Mouse (Mus musculus) E14TG2a.4 (cell line): ENCODE measurements around the gene Slc37a2.

Experiments used
- H3K27me3 ChIP-seq: 2 replicates; pipeline ENCODE4 v1.6.1; 2014; ENCODE audit warnings: low read length, control low read depth; ENCODE audit not compliant: insufficient read depth
- H3K36me3 ChIP-seq: 2 replicates; pipeline ENCODE4 v1.6.1; 2014; ENCODE audit warnings: low read length, control low read depth; ENCODE audit not compliant: insufficient read depth
- H3K4me1 ChIP-seq: replicated peaks from 2 replicates; pipeline ENCODE4 v1.6.1; 2014; ENCODE audit warnings: low read depth, low read length, control low read depth
- H3K4me3 ChIP-seq: replicated peaks from 2 replicates; pipeline ENCODE4 v1.5.1; 2014; ENCODE audit warnings: mild to moderate bottlenecking, low read length
- H3K9me3 ChIP-seq: 2 replicates; pipeline ENCODE4 v1.6.1; 2014; ENCODE audit warnings: low read length, control low read depth
- CTCF ChIP-seq: conservative IDR thresholded peaks from 2 replicates; pipeline ENCODE4 v1.5.1; 2014; ENCODE audit warnings: low read length
- NANOG ChIP-seq: IDR thresholded peaks from 2 replicates; pipeline ENCODE4 v1.6.1; 2014; ENCODE audit warnings: borderline replicate concordance, low read length, mixed read lengths
- POU5F1 ChIP-seq: IDR thresholded peaks from 2 replicates; pipeline ENCODE4 v1.6.1; 2014; ENCODE audit warnings: low read length, borderline replicate concordance

The Slc37a2 gene

DNA sequence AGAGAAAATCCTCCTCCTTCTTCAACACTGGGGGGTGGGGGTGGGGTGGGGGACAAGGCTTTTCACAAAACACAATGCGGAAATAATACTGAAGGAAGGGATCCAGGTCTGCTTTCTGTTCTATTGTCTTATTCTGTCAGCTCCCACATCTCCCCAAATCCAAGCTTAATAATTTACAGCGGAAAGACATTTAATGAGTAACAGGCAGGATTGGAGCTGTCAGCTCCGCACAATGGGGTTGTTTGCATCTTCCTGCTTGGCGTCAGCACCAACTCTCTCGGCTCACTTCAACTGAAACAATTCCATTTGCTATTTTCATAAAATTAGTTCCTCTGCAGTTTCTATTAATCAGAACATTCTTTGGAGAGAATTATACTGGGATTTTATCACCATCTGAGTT lies 51.7 kb downstream of the Slc37a2 start:
- no peak overlapping the region for H3K4me3 ChIP-seq
- no peaks in the 10 kb centered on the region for H3K36me3 ChIP-seq
- H3K27me3 ChIP-seq = no peaks in the 10 kb centered on the region
- peaks cover 15% of the 10 kb centered on the region for H3K4me1 ChIP-seq
- TF ChIP-seq CTCF = no peak
- TF ChIP-seq POU5F1 = no peak
- TF ChIP-seq NANOG = no peak
- no peaks in the 10 kb centered on the region for H3K9me3 ChIP-seq

DNA sequence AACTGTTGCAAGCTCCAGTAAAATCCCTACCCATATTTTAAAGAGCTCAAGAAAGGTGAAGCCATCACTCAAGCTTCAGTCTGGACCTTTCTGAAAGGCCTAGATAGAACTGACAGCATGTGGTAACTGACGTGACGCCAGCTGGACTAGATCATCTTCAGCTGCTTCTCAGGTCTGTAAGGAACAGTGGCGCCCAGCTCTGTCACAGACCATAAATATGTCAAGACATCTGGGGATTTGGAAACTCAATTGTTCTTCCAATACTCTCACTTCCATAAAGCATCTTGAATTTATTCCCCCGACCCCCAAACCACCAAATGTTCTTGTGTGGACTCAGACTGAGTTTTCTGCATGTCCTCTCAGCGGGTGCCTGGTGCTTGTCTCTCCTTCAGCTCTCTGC lies 55.1 kb downstream of the Slc37a2 start:
- TF ChIP-seq CTCF = no peak
- TF ChIP-seq NANOG = no peak
- no peak for TF ChIP-seq POU5F1
- no peaks in the 10 kb centered on the region for H3K4me1 ChIP-seq
- H3K4me3 ChIP-seq = no peak overlapping the region
- H3K36me3 ChIP-seq = no peaks in the 10 kb centered on the region
- no peaks in the 10 kb centered on the region for H3K27me3 ChIP-seq
- no peaks in the 10 kb centered on the region for H3K9me3 ChIP-seq

DNA sequence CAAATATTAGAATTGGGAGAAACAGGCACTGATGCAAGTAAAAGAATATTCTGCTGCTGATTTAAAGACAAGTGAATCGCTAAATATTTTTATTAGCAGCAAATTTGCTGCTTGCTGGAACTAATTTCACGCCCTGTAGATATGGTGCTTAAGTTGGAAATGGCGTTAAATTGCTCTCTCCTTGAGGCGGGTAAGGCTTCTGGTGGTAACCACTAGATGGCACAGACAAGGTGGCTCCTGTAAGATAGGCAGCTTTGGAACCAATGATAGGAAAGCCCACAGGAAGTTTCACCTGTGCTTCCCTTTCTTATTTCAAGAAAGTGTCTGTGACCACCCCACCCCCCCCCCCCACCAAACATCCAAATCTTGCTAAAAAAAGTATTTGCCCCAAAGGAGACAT lies 58.5 kb downstream of the Slc37a2 start:
- TF ChIP-seq NANOG (no peak), POU5F1 (no peak), CTCF (no peak)

DNA sequence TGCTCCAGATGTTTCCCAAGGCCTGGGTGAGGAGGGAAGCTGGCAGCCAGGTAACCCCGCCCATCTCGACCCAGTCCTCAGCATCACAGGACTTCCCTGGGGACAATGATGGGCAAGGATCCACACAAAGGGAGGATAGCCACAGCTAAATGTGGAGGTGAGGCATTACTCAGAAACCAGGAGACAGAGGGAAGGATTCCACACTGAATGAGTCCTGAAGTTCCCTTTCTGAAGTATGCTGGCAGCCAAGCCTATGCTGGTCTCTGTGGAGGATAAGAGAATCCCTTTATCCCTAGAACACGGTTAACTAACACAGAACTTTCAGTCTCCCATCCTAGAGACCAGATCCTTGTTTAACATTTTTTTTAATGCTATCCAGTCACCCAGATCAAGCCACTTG lies 67.5 kb downstream of the Slc37a2 start:
- Histone ChIP-seq H3K4me3 (no peak overlapping the region), H3K27me3 (no peaks in the 10 kb centered on the region), H3K9me3 (no peaks in the 10 kb centered on the region), H3K36me3 (no peaks in the 10 kb centered on the region), H3K4me1 (no peaks in the 10 kb centered on the region)
- TF ChIP-seq CTCF (no peak), POU5F1 (no peak), NANOG (no peak)

More for the DNA sequence above, 58.5 kb downstream of the Slc37a2 start:
- Histone ChIP-seq H3K9me3 (no peaks in the 10 kb centered on the region), H3K4me3 (no peak overlapping the region), H3K4me1 (no peaks in the 10 kb centered on the region), H3K27me3 (0 out of 2 replicates have a peak, but pooled peaks cover 3% of the 10 kb centered on the region), H3K36me3 (no peaks in the 10 kb centered on the region)

DNA sequence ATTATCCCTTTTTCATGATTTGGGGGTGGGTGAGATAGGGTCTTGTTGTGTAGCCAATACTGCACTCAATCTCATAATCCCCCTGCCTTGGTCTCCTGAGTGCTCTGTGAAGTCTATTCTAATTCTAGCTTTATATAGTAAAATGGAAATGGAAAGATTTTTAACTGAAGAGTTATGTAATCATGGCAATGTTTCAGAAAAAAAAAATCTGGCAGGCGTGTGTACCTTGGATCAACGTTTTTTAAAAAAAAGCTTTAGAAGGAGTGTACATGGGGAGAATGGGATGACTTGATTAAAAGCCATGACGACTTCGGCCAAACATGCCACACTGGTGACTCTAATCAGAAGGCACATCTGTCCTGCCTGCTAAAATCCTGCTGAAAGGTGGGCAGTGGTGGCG lies 68.1 kb downstream of the Slc37a2 start:
- Histone ChIP-seq H3K4me3 (no peak overlapping the region), H3K4me1 (no peaks in the 10 kb centered on the region), H3K9me3 (no peaks in the 10 kb centered on the region), H3K36me3 (no peaks in the 10 kb centered on the region), H3K27me3 (no peaks in the 10 kb centered on the region)
- TF ChIP-seq POU5F1 (no peak), CTCF (no peak), NANOG (no peak)

DNA sequence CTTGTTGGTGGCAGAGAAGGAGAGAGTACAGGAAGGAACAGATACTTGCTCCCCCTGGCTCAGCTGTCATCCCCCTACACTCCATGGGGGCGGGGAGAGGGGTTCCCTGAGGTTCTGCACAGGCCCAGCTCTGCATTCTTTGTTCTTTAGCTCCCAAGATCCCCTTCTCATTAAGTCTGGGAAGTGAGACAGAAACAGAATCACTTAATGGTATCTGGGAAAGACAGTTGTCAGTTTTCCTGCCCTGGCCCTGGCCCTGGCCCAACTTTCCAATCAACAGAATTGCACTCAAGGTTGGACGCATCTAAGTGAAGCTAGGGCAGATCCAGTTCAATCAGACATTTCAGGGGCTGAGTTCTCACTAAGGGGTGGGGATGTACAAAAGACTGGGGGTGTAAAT lies 72.4 kb downstream of the Slc37a2 start:
- peaks cover 13% of the 10 kb centered on the region; the same call in 1 of the 2 replicates for H3K27me3 ChIP-seq
- H3K4me3 ChIP-seq = no peak overlapping the region
- H3K36me3 ChIP-seq = no peaks in the 10 kb centered on the region
- H3K4me1 ChIP-seq = peaks cover 15% of the 10 kb centered on the region
- no peaks in the 10 kb centered on the region for H3K9me3 ChIP-seq
- no peak for TF ChIP-seq CTCF
- no peak for TF ChIP-seq POU5F1
- no peak for TF ChIP-seq NANOG

DNA sequence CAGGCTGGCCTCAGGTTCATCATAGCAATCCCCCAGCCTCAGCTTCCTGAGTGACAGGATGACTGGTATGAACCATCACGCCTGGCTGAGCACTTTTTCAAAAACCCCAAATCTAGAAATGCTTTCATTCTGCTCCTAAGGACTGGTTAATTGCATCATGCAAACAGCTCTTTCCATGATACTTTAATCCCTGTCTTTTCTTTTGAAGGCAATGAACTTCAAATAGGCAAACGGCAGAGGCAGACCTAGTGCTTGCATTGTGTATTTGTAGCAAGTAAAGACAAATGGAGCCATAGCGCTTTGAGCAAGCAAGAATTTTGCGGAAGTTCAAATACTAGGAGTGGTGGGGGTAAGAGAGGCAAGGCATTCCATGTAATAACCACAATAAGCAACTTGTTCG lies 73.9 kb downstream of the Slc37a2 start:
- Histone ChIP-seq H3K27me3 (peaks cover 18% of the 10 kb centered on the region), H3K4me3 (no peak overlapping the region)
- TF ChIP-seq POU5F1 = no peak
- no peak for TF ChIP-seq NANOG
- TF ChIP-seq CTCF = no peak

DNA sequence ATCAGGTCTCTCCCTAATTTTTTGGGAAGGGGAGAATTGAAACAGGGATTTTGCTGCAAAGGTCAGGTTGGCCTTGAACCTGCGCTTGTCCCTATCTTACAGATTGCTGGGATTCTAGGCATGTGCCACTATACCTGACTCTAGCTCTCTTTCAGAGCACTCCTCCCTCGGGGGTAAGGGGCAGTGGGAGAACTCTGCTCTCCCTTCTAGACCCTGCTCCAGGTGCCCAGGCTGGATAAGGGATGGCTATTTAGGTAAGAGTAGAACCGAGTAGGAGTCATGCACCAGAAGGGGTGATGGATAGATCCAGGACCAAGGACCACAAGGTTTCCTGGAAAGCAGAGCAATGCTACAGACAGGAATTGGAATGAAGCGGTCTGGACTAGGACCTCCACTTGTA lies 75.9 kb downstream of the Slc37a2 start:
- no peaks in the 10 kb centered on the region for H3K36me3 ChIP-seq
- no peaks in the 10 kb centered on the region for H3K9me3 ChIP-seq
- H3K4me1 ChIP-seq = peaks cover 31% of the 10 kb centered on the region
- peaks cover 36% of the 10 kb centered on the region for H3K27me3 ChIP-seq
- H3K4me3 ChIP-seq = no peak overlapping the region
- TF ChIP-seq NANOG (no peak), CTCF (no peak), POU5F1 (no peak)

More for the DNA sequence above, 73.9 kb downstream of the Slc37a2 start:
- H3K4me1 ChIP-seq = peaks cover 29% of the 10 kb centered on the region
- no peaks in the 10 kb centered on the region for H3K9me3 ChIP-seq
- H3K36me3 ChIP-seq = no peaks in the 10 kb centered on the region

DNA sequence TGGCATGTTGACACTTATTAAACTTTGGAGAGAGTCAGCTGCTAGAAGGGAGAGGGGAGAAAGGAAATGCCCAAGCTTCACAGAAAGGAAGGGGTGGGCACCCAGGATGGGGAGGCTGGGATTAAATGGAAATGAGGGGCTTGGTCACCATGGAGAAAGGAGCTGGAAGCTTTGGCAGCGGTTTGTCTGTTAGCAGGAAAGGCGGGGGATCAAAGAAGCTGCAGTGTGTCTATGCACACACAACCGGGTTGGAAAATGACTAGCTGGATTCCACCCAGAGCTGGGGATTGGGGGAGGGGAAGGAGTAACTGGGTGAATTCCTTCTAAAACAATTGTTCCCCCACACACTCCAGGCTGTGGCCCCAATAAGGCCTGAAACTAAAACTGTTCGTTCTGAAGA lies 76.6 kb downstream of the Slc37a2 start:
- TF ChIP-seq CTCF (no peak), NANOG (no peak), POU5F1 (no peak)
- H3K4me1 ChIP-seq = peaks cover 35% of the 10 kb centered on the region
- H3K27me3 ChIP-seq = peaks cover 37% of the 10 kb centered on the region
- H3K36me3 ChIP-seq = no peaks in the 10 kb centered on the region
- no peak overlapping the region for H3K4me3 ChIP-seq
- no peaks in the 10 kb centered on the region for H3K9me3 ChIP-seq
